Mouse (Mus musculus): Measurements from ENCODE around the gene Foxk2. TPM values are rescaled to one million over a fixed set of nuclear protein-coding genes. Genes with fewer than 3 reads are reported as not detected.

Gene Foxk2
- polyA plus RNA-seq, 1 experiment from 2014 or later = 17.8 TPM

Other genes with a start within 250 kb of the Foxk2 start
- gene Cd7, start 220.6 kb upstream of the Foxk2 start, polyA plus RNA-seq (2014; fragmentation: Nextera tagmentation; extraction: Ambion mirVana) = not detected in 2 replicates
- not detected in 2 replicates for gene Sectm1b, start 196.4 kb upstream of the Foxk2 start, polyA plus RNA-seq (2014; fragmentation: Nextera tagmentation; extraction: Ambion mirVana)
- 0.16 TPM in 1 of 2 replicates, not detected in the other for gene Sectm1a, start 178.8 kb upstream of the Foxk2 start, polyA plus RNA-seq (2014; fragmentation: Nextera tagmentation; extraction: Ambion mirVana)
- not detected in 2 replicates for gene Tex19.2, start 141.3 kb upstream of the Foxk2 start, polyA plus RNA-seq (2014; fragmentation: Nextera tagmentation; extraction: Ambion mirVana)
- not detected in 2 replicates for gene Tex19.1, start 113.8 kb upstream of the Foxk2 start, polyA plus RNA-seq (2014; fragmentation: Nextera tagmentation; extraction: Ambion mirVana)
- gene Uts2r, start 99.7 kb upstream of the Foxk2 start, polyA plus RNA-seq (2014; fragmentation: Nextera tagmentation; extraction: Ambion mirVana) = 0.12 TPM in 1 of 2 replicates, not detected in the other
- gene Hexdc, start 55.6 kb upstream of the Foxk2 start, polyA plus RNA-seq (2014; fragmentation: Nextera tagmentation; extraction: Ambion mirVana) = 11.9 and 14.8 TPM in 2 replicates
- 18.6 and 19.5 TPM in 2 replicates for gene Ogfod3, start 55.3 kb upstream of the Foxk2 start, polyA plus RNA-seq (2014; fragmentation: Nextera tagmentation; extraction: Ambion mirVana)
- gene Cybc1, start 30.7 kb upstream of the Foxk2 start, polyA plus RNA-seq (2014; fragmentation: Nextera tagmentation; extraction: Ambion mirVana) = 45.3 and 46.0 TPM in 2 replicates
- gene Narf, start 22.7 kb upstream of the Foxk2 start, polyA plus RNA-seq (2014; fragmentation: Nextera tagmentation; extraction: Ambion mirVana) = 89.5 and 90.0 TPM in 2 replicates
- 114 and 119 TPM in 2 replicates for gene Wdr45b, start 94.5 kb downstream of the Foxk2 start, polyA plus RNA-seq (2014; fragmentation: Nextera tagmentation; extraction: Ambion mirVana)
- 7.2 and 9.0 TPM in 2 replicates for gene Rab40b, start 128.3 kb downstream of the Foxk2 start, polyA plus RNA-seq (2014; fragmentation: Nextera tagmentation; extraction: Ambion mirVana)
- 7.2 and 7.5 TPM in 2 replicates for gene Fn3krp, start 161.4 kb downstream of the Foxk2 start, polyA plus RNA-seq (2014; fragmentation: Nextera tagmentation; extraction: Ambion mirVana)
- 2.6 and 3.4 TPM in 2 replicates for gene Fn3k, start 174.9 kb downstream of the Foxk2 start, polyA plus RNA-seq (2014; fragmentation: Nextera tagmentation; extraction: Ambion mirVana)
- gene Tbcd, start 192.0 kb downstream of the Foxk2 start, polyA plus RNA-seq (2014; fragmentation: Nextera tagmentation; extraction: Ambion mirVana) = 33.8 and 42.5 TPM in 2 replicates